Mouse (Mus musculus) liver, postnatal 0 days (tissue): ENCODE data around the gene Tex14. TPM values are rescaled to one million over a fixed set of nuclear protein-coding genes. Genes with fewer than 3 reads are reported as not detected.

Experiments
- ATAC-seq: fragments of 200-750 bp; cut with Nextera tagmentation; 2 replicates; pipeline ENCODE4 v1.8.0; 2017; ENCODE audit warnings: mild to moderate bottlenecking, moderate library complexity
- DNase-seq: peaks from one replicate; pipeline ENCODE4 v3.0.0-alpha.2; 2016
- H3K27ac ChIP-seq: fragments of 300-500 bp; sonication (generic); 2 replicates; pipeline ENCODE4 v1.5.1; 2014; ENCODE audit warnings: antibody characterized with exemption, moderate library complexity, mild to moderate bottlenecking, low read depth
- H3K27me3 ChIP-seq: fragments of 300-500 bp; sonication (generic); 2 replicates; pipeline ENCODE4 v1.6.1; 2014; ENCODE audit warnings: low read length, control low read depth, mixed read lengths; ENCODE audit not compliant: insufficient read depth
- H3K36me3 ChIP-seq: fragments of 300-500 bp; sonication (generic); replicated peaks from 2 replicates; pipeline ENCODE4 v1.6.1; 2014; ENCODE audit warnings: mild to moderate bottlenecking, control low read depth, low read length, moderate library complexity, mixed read lengths; ENCODE audit not compliant: insufficient read depth
- H3K4me1 ChIP-seq: fragments of 300-500 bp; sonication (generic); 2 replicates; pipeline ENCODE4 v1.6.1; 2014; ENCODE audit warnings: antibody characterized with exemption, mild to moderate bottlenecking, control low read depth; ENCODE audit not compliant: insufficient read depth
- H3K4me2 ChIP-seq: fragments of 300-500 bp; sonication (generic); 2 replicates; pipeline ENCODE4 v1.6.1; 2014; ENCODE audit warnings: low read depth, mild to moderate bottlenecking, low read length, moderate library complexity, mixed read lengths
- H3K4me3 ChIP-seq: fragments of 300-500 bp; sonication (generic); 2 replicates; pipeline ENCODE4 v1.5.1; 2014; ENCODE audit warnings: low read depth, low read length
- H3K9ac ChIP-seq: fragments of 300-500 bp; sonication (generic); replicated peaks from 2 replicates; pipeline ENCODE4 v1.6.1; 2014; ENCODE audit warnings: mild to moderate bottlenecking, moderate library complexity
- H3K9me3 ChIP-seq: fragments of 300-500 bp; sonication (generic); 2 replicates; pipeline ENCODE4 v1.6.1; 2016; ENCODE audit warnings: mild to moderate bottlenecking, control low read depth, low read length, mixed read lengths
- CTCF ChIP-seq: sonication (generic); IDR thresholded peaks from 2 replicates; pipeline ENCODE4 v1.5.1; 2016; ENCODE audit warnings: antibody characterized with exemption, low read depth
- EP300 ChIP-seq: IDR thresholded peaks from 2 replicates; pipeline ENCODE4 v1.6.1; 2016; ENCODE audit warnings: antibody characterized with exemption, low read depth, mild to moderate bottlenecking
- WGBS: fragments of 180-500 bp; shearing (Covaris S2); extraction: QIAGEN DNeasy Blood & Tissue Kit; methylation state at CpG from one replicate; pipeline ENCODE4 v1.1.7; 2014; ENCODE audit not compliant: insufficient replicate concordance; 5-methylcytosine and 5-hydroxymethylcytosine counted together
- polyA plus RNA-seq: library from polyadenylated mRNA; unstranded; fragments of >200 nt; fragmentation: Nextera tagmentation; extraction: Ambion mirVana; gene quantifications from 2 replicates; pipeline ENCODE4 v1.2.1, GENCODE M21; 2015

Gene Tex14
- polyA plus RNA-seq, 1 experiment from 2014 or later: not detected

DNA sequence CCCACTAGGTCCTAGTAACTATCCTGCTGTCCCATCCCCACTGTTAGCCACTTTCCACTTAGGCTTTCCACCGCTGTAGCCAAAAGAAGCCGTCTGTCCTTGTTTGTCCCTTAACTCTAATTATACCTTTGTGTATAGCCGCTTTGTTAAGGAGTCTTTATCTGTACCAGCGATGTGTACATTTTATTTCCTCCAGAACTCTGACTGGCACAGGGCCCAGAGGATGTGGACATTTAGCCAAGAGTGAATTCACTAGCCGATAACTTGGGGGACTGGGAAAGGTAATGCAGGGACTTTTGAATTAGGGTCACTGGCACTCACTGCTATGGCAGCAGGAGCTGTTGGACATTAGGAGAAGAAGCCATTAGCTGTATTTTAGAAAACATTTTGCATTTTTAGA is 149.5 kb downstream of the Tex14 start:
- WGBS: 59% methylated on average over 5 of the region's 5 CpGs
- Histone ChIP-seq H3K9me3 (no peaks in the 10 kb centered on the region), H3K27ac (no peak overlapping the region), H3K36me3 (no peaks in the 10 kb centered on the region), H3K9ac (no peak overlapping the region), H3K4me1 (no peaks in the 10 kb centered on the region), H3K27me3 (no peaks in the 10 kb centered on the region), H3K4me2 (no peak overlapping the region), H3K4me3 (no peak overlapping the region)
- no peak for TF ChIP-seq CTCF
- TF ChIP-seq EP300: no peak
- no peak for DNase-seq
- ATAC-seq: no peak

GRCm38 (mm10) chr11:87555106-87555703 is 150.3 kb downstream of the Tex14 start:
- no peak overlapping the region for H3K4me2 ChIP-seq
- H3K9me3 ChIP-seq: no peaks in the 10 kb centered on the region
- H3K4me1 ChIP-seq: no peaks in the 10 kb centered on the region
- 23% methylated on average over 2 of the region's 2 CpGs for WGBS
- H3K27me3 ChIP-seq: no peaks in the 10 kb centered on the region
- H3K4me3 ChIP-seq: no peak overlapping the region
- ATAC-seq: no peak
- H3K36me3 ChIP-seq: no peaks in the 10 kb centered on the region
- H3K9ac ChIP-seq: no peak overlapping the region
- no peak overlapping the region for H3K27ac ChIP-seq
- TF ChIP-seq EP300 (no peak), CTCF (no peak)
- DNase-seq: no peak

- ATAC-seq (no peak), DNase-seq (no peak)
- Histone ChIP-seq H3K9me3 (no peaks in the 10 kb centered on the region), H3K27ac (no peak overlapping the region), H3K36me3 (no peaks in the 10 kb centered on the region), H3K4me2 (no peak overlapping the region), H3K9ac (no peak overlapping the region), H3K27me3 (no peaks in the 10 kb centered on the region), H3K4me3 (no peak overlapping the region), H3K4me1 (no peaks in the 10 kb centered on the region)
- TF ChIP-seq EP300 (no peak), CTCF (no peak)
- 54% methylated on average over 6 of the region's 6 CpGs for WGBS
These were observed 156.3 kb downstream of the Tex14 start for GRCm38 (mm10) chr11:87561208-87561607.

DNA sequence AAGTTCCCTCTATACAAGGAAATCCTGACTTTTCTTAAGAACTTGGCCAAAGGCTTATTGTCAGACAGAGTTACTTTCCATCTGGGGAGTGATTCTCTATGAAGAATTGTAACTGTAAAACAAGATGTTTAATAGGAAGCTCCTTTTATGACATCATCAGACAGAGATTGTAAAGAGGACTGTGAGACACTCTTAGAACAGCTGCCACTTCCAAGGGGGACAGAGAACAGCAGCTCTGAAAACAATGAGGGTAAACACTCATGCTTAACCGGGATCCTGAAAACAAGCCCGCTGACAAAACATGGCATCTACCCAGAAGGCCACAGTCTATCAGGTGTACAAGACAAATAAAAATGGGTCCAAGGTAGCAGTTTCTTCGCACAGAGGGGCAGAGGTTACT is 161.6 kb downstream of the Tex14 start, which contains the start of gene Gm11492:
Gene Gm11492 (plus strand): TSS at position 153 of the 400 bp plus-strand sequence.
- no peak for DNase-seq

GRCm38 (mm10) chr11:87568255-87568953 is 163.5 kb downstream of the Tex14 start, which contains the start of gene Sept4:
Sept4 (plus strand) TSS chr11:87568903.
- Histone ChIP-seq H3K4me1 (no peaks in the 10 kb centered on the region), H3K9ac (no peak within 1 kb of the TSS), H3K27me3 (no peaks in the 10 kb centered on the region), H3K36me3 (no peaks in the 10 kb centered on the region), H3K4me2 (no peak within 1 kb of the TSS), H3K27ac (no peak within 1 kb of the TSS), H3K4me3 (no peak within 1 kb of the TSS), H3K9me3 (no peaks in the 10 kb centered on the region)
- ATAC-seq: no peak
- TF ChIP-seq CTCF: no peak
- TF ChIP-seq EP300: no peak
- DNase-seq: no peak
- WGBS: 64% methylated on average over 7 of the region's 7 CpGs

More for the DNA sequence above, 161.6 kb downstream of the Tex14 start, which contains the start of gene Gm11492:
- H3K4me1 ChIP-seq: no peaks in the 10 kb centered on the region
- no peaks in the 10 kb centered on the region for H3K27me3 ChIP-seq
- no peak within 1 kb of the TSS for H3K4me3 ChIP-seq
- WGBS: 56% methylated on average over 3 of the region's 3 CpGs
- ATAC-seq: no peak
- H3K27ac ChIP-seq: no peak within 1 kb of the TSS
- H3K36me3 ChIP-seq: no peaks in the 10 kb centered on the region
- H3K9me3 ChIP-seq: no peaks in the 10 kb centered on the region
- no peak within 1 kb of the TSS for H3K4me2 ChIP-seq
- H3K9ac ChIP-seq: no peak within 1 kb of the TSS
- TF ChIP-seq CTCF (no peak), EP300 (no peak)

GRCm38 (mm10) chr11:87570743-87571142 is 165.9 kb downstream of the Tex14 start:
- Histone ChIP-seq H3K4me3 (no peak overlapping the region), H3K36me3 (no peaks in the 10 kb centered on the region), H3K9me3 (no peaks in the 10 kb centered on the region), H3K27me3 (no peaks in the 10 kb centered on the region), H3K4me1 (no peaks in the 10 kb centered on the region), H3K9ac (no peak overlapping the region), H3K27ac (no peak overlapping the region), H3K4me2 (no peak overlapping the region)
- WGBS: 53% methylated on average over 5 of the region's 5 CpGs
- DNase-seq (no peak), ATAC-seq (no peak)
- TF ChIP-seq CTCF (no peak), EP300 (no peak)
